Mouse (Mus musculus): Measurements from ENCODE around the gene Pou2f1.
A peak's percentile ranks its signal among the peaks of the same experiment; 100 is the strongest.
"Not testable (repeated sequence)": the region's sequence is repeated elsewhere in the genome, so short reads cannot be mapped to it uniquely, and the experiment has no call there.

Gene Pou2f1

DNA sequence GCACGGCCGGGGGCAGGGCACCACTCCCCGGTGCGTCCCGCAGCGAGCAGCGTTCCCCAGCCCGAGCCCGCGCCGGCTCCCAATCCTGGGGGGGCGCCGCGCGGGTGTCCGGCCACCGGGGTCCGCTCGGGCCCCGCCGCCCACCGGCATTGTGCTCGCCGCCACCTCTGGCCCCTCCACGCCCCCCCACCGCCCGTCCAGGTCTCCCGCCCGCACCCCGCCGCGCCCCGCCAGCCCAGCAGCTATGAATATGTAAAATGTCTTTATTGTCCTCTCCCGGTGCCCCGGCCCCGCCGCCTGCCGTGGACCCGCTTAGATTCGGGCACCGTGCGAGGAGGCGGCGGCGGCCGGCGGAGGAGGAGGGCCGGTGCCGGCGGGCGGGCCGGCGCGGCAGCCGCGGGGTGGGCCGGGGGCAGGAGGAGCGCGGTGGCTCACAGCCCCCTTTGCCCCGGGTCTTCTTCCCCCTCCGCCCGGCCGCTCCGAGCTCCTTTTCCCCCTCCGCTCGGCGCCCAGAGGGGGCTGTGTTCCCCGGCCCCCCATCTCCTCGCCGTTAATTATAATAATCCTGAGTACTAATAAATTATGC, 481 bp downstream of the Pou2f1 start:
- no peak for DNase-seq

DNA sequence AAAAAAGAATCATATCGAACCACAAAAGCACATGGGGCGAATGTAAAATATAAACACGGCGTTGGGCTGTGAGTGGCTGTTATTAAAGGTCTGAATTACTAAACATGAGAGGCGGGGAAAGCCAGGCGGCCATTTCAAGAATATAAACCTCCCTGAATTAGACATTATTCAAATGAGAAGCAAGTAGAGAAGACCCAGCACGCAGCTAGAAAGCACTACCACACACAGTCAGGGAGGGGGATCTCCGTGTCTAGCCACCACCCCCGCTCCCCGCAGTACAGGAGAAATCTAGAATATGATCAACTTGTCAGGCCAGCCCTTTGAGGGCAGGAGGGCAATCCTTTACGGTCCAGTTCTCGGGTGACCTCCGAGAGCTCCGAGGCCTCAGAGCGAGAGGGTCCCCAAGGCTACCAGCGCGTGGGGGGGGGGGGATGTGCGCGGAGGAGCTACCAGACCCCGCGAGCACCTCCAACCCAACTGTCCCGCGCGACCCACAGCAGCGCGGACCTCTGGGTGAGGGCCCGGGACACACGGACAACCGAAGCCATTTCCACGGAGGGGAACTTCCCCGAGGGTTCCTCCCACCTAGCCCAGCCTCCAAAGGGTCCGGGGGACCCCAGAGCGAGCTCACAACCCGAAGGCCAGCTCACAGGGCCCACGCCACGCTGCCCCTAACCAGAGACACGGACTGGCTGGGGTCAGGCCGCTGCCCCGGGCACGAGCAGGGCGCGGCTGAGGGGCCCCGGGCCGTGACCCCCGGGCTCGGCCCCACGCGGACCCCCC, 1.2 kb downstream of the Pou2f1 start:
- peak; percentile 65 for DNase-seq

DNA sequence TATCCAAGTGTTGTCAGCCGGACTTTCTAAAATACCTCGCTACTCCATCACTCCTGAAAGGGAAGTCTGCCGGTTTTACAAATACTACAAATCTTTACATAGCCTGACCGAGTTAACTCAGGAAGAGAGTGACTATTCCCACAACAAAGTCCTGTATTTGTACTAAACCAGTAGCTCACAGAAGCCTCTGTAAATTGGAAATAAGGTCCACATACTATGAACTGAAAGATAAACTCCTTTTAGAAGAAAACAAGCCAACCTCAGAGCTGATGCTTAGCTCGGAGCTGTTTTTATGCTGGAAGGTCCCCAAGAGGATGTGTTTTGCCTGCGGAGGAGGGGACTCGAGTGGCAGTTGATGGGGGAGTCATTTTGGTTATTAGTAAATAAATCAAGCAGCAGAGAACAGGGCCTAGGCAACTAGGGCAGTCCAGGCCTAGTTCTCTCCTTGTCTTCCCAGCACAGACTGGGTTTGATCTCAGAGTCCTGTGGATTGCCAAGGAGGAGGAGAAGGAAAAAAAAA, 1.8 kb downstream of the Pou2f1 start:
- DNase-seq: no peak

DNA sequence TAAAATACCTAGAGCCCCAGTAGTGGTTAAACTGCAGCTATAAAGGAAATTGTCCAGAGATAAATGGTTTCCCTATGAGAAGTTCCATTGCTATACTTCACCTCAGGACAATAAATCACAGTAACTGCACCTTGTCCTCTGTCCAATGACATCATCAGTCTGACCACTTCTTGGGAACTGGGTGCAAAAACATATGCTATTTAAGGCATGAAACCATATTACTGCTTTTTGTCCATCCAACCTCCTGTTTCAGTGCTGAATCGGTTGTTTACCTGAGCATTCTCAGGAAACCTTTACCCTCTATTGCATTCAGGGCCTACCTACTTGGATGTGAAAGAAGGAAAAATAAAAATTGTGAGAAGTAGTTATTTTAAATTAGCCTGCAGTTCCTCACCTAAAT, 2.8 kb downstream of the Pou2f1 start:
- no peak for DNase-seq

DNA sequence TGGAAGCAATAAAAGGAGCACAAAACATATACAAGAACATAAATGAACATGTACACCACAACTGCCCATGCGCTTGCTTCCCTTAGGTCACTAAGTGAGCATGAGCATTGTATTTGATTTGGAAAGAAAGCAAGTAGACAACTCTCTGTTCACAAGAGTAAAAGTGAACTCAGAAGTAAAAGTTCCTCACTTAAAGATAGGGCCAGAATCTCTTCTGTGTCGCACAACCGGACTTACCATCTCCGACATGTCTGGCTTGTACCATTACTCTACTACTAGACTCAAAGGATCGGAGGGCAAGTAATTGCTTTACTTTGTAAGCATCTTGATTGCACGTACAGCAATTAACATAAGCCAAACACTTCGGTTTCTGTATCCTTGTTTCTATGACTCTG, 6.8 kb downstream of the Pou2f1 start:
- no peak for DNase-seq

DNA sequence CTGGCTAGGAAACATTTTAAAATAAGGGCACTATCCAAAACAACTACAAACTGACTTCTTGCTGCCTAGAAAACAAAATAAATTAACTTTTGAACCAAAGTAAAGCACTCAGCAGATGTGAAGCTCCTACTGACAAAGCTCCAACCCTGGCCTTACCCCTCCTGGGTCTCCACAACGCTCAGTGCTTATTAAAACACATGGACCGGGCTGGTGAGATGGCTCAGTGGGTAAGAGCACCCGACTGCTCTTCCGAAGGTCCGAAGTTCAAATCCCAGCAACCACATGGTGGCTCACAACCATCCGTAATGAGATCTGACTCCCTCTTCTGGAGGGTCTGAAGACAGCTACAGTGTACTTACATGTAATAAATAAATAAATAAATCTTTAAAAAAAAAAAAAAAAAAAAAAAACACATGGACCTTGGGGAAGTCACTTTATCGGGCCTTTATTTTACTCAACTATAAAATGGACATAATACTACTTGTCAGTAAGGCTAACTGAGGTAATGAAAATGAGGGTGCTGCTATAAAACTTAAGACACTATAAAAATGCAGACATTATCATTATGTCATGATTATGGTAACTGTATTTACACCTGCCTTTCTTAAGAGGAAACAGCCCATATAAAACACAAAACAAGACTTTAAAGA, 7.3 kb downstream of the Pou2f1 start:
- DNase-seq: not testable (repeated sequence)

DNA sequence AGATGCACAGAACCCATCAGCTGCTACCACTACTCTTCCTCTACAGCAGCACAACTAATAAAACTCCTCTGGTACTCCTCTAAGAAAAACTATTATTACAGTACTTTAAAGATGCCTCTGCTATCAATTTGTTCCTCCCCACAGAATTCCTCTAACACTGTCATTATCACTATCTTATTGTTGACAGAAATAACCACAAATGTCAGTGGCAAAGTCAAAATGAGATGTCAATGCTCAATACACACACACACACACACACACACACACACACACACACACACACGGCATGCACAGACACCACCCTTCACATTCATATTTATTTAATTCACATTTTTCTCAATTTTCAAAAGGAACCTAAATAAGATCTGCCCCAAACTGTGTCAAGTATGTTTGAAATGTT, 8.2 kb downstream of the Pou2f1 start:
- no peak for DNase-seq

DNA sequence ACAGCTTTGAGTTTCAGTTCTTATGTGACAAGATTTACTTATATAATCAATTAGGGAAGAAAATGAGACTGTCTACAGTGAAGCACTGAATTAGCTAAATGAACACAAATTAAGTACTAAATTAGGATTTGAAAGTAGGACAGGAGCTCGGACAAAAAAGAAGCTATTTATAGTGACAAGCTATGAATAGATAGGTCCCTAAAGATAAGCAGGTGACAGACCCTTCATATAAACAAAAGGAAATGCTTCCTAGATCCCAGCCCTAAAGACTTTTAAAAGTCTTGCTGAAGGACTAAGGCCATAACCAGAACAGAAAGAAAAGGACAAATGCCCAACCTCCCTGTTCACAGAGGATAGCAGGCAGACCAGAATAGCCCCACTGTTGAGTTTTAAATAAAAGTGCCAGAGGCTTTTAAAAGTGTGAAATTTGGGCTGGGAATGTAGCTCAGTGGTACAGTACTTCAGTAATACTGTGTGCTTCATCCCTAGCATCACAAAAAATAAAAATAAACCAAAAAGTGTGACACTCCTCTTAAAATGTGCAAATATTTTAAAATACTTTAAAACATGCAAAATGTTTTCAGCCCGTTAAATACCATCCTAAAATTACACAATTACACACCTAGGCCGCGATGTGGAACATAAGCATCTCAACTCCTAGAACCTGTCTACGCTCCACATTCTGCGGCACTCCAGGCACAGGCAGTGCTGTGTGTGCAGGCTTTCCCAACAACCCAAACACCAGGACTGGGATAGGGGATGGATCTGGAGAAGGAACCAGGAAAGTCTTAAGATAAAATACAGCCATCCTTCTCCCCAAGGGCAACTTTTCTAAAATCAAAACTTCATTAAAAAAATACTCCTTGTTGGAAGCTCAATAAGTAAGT, 9.0 kb downstream of the Pou2f1 start:
- no peak for DNase-seq

DNA sequence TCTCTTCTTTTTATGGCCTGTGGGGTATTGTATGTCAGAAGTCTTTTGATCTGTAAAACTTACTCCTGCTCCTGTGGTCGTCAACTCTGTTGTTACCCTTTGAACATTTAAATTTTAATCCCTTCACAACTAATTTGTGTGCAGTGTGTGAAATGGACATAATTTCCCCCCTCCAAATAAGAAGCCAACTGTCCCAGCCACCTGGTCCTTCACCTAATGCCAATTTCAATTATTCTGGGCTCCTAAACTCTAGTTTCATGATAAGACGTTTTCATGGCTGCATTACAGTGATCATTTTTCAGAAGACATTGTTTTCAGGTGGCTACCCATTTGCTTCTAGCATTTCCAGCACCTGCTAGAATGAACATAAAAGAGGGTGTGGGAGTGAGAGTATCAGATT, 13.9 kb downstream of the Pou2f1 start:
- peak; percentile 66 for DNase-seq

DNA sequence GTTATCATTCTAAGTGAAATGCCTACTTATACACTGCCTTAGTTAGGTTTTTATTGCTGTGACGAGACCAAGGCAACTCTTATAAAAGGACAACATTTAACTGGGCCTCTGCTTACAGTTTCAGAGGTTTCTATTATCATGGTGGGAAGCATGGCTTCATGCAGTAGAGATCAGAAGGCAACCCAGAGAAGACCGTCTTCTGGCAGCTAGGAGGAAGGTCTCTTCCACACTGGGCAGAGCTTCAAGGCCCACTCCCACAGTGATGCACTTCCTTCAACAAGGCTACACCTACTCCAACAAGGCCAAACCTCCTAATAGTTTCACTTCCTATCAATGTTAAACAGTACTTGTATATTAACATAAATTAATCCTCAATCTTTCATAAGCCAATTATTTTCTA, 14.4 kb downstream of the Pou2f1 start:
- no peak for DNase-seq

DNA sequence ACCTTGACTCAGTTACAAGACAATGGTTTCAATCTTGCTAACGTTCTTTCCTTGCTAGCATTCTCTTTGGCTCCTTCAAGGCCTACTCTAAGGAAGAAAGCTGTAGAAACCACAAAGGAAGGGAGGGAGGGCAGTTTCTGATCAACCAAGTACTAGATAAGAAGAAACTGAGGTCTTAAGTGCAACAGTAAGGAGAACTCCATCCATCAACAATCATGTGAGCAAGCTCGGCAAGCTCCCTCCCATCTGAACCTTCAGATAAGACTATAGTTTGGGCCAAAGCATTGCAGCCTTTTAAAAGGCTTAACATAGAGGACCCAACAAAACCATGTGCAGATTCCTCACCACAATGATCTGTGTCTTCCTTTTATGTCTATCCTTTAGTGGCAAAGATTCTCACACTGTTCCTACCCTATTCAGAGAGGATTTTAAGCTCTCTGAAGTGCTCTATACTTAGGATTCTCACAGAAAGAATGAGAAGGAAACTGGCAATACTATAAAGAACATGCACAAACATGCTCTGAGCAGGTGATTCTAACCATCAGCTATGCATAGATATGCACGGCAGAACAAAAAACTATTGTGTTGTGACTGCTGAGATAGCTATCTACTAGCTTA, 16.6 kb downstream of the Pou2f1 start:
- no peak for DNase-seq

DNA sequence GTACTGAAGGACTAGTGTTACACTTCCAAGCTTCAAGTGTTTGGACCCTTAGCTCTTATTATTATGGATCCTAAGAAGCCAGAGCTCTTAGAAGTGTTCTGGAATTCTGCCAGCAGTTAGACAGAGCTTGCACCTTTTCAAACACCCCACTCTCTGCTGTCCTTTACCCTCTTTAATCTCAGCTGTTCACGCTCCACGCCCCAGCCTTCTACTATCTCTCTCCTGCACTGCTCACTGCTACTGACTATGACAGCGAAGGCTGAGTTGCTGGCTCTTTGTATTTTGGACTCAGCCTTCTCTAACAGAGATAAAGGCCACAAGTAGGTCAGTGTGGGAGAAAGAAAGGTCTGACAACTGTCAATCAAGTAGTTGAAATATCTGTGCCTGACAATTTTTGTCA, 17.3 kb downstream of the Pou2f1 start:
- no peak for DNase-seq

DNA sequence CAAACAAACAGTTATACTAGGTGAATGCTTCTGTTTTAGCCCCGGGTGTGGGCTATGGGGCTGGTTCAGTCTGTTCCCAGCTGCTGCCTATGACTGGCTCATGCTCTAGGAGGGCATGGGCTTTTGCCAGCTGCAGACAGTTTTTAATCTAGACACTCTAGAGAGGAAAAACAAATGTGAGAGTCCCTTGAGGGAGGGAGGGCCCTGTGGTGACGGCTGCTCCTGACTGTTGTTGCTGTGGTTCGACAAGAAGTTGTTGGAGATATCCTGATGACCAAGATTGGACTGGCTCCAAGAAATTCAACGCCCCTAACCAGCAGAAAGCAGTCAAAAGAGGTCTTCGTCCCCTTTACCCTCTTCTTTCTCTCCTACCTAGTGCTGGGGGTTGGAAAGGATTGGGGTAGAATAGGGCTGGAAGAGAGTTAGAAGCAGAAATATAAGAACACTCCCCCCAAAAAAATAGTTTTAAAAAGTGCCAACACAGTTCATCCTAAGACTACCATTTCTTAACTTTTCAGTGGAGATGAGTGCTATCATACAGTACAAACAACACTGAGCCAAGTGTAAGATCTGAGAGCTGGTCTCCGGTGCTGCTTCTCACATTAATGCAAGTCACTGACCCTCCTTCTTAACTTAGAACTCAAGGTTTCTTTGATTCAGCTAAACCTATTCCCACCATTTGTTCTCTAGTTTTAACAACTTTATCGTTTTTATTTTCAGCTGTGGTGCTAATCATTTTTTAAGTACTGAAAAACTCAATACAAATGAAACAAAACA, 25.6 kb downstream of the Pou2f1 start:
- DNase-seq: no peak

DNA sequence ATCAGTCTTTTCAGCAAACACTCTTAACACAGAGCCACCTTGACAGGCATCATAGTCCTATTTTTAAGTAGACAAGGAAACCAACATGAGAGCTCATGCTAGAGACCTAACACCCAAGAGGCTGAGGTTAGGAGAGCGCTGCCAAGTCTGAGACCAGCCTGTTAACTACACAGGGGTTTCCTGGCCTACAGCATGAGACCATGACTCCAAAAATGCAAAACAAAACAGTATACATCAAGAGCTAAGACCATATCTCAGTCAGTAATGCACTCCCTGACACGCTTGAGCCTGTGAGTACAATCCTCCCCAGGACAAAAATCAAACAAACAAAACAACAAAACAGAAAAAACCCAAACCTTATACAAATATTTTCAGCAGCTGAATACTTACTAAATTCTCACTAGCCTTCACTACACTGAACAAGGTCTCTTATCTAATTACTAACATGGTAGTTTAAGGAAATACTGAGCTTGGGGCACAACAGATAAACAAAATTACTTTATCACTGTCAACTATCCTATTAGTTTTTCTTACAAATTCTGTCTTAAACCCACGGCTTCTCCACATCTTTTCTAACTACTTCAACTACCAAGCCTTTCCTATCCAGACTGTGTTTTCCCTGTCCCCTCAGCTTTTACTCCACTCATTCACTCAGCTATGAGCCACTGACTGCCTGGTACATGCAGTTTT, 33.3 kb downstream of the Pou2f1 start:
- DNase-seq: no peak

DNA sequence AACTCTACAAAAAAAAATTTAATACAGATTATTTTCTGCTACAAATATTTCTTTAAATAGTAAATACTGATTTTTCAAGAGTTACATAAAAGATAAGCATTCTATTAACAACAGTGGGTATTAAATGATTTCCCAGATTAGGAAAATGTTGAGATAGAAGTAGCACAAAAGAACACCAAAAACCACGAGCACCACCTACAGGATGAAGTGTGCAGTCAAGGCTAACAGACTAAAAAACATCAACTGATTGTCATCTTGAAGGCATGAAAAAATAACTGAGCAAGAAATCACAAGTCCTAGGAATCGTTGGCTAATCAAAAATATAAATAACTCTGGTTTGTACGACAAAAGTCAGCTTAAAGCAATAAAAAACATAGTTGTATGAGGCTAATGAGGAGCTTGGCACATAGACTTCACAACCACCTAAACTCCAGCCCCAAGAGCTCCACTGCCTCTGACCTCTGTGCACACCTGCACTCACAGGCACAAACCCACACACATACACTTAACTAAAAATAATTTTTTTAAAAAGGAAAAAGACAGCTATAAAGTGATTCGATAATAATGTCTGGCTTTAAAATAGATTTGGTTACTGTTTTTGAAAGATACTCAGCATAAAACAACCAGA, 35.3 kb downstream of the Pou2f1 start:
- DNase-seq: peak; percentile 71

DNA sequence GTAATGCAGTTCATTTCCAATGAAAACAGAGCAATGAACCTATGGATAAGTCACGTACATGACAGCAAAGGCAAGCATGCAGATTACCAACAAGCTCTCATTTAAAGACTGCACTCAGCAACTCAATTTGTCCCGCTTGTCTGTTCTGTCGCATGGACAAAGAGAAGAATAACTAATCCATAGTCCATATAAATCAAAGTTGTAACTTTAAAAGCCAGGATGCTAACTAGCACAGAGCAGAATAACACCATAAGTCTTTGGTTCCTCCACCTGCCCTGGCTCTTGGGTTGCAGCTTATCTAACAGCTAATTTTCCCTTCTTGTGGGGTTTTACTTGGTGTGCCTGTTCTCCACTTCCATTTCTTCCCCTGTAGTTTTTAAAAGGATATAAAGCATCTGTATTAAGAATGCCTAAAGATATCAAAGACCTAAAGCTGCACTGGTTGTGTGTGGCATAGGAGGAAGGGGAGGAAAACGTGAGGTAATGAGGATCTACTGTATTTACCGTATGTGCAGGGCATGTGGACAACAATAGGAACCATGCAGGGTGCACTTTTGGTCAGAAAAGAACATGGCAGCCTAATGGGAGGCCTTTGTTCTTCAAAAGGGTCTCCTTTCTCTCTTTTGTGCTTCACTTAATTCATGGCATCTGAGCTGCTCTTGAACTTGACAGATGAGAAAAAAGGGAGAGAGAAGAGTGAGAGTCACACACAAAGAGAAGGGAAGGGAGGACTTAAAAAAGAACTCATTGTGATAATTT, 36.1 kb downstream of the Pou2f1 start:
- DNase-seq: no peak

DNA sequence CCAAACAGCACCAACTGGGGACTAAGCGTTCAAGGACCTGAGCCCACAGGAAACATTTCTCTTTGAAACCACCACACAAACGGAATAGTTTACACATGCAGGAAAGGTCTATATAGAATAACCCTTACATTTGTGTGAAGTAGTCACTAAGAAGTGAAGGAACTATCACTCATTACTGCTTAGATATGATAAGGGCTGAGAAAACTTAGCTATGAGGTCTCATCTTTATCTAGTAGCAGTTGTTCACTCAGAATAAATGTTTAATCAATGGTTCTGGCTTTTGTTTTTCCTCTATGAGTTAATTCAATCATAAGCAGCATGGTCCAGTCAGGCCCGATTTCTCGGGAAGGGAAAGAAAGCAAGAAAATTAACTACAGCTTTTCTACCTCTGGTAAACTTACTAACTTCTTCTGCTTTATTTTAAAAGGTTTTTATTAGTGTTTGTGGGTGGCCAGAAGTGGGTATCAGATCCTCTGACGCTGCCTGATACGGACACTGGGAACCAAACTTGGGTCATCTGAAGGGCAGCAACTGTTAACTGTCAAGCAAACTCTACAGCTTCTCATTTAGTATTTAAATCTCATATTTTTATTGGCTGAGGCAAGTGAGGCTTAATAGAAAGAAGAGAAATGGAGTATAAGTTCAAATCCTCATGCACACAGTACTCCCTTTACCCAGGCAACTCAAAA, 40.7 kb downstream of the Pou2f1 start:
- no peak for DNase-seq

DNA sequence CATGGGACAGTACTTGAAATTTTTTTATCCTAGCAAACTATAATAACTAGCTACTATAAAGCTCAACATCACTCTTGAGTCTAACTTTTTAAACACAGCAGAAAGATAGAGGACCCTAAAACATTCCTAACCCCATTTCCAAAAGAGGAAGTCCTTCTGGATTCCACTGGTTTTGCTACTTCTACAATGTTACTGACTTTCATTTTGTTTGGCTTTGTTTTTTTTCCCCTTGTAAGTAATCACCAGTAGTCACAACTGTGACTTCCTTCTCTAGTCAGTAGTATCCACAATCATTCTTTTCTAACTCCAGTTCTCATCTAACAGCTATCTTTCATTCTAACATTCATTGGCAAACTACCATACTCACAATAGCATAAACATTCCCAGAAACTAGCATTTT, 44.3 kb downstream of the Pou2f1 start:
- no peak for DNase-seq

DNA sequence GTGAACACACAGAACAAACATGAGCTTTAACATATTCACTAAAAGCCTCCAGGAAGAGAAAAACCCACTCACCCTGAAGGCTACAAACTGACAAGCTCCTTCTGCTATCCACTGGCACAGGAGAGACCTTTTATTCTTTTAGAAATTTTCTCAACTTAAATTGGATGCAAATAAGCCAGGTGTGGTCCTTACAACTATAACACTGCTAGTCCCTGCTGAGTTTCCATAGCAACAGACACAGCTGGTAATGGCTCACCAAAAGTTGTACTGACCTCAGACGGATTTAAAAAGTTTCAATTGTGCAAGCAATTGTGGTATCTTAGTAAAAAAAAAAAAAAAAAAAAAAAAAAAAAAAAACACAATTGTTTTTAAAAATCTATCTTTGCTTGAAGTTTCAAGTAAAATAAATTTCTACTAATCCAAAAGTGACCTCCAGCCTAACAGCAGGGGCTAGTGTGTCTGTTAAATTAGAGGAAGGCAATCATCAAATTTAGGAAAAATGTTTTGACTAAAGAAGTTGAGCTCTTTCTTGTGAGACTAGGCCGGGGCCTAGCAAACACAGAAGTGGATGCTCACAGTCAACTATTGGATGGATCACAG, 54.2 kb downstream of the Pou2f1 start:
- DNase-seq: no peak
